Mouse (Mus musculus): ENCODE measurements around the gene Csrp1. TPM values are rescaled to one million over a fixed set of nuclear protein-coding genes. Genes with fewer than 3 reads are reported as not detected.

Csrp1 gene
- polyA plus RNA-seq, 1 experiment from 2014 or later: 207 TPM

DNA sequence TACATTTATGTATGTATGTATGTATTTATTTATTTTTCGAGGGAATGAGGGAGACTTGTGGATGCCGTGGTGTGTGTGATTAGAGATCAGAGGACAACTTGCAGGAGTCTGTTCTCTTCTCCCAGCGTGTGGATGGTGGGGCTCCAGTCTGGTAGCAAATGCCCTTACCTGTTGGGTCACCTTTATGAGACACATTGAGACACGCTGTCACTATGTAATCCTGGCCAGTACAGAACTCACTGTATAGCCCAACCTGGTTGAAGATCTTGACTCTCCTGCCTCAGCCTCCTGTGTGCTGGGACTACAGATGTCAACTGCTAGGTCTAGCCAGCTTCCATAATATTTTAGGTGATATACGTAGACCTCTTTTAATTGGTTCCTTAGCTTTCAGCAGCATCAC lies 41.9 kb downstream of the Csrp1 start:
- no peaks in the 10 kb centered on the region for H3K27me3 ChIP-seq (replicated peaks)
- 83% methylated on average over 5 of the region's 5 CpGs for WGBS
- H3K36me3 ChIP-seq: no peaks in the 10 kb centered on the region

DNA sequence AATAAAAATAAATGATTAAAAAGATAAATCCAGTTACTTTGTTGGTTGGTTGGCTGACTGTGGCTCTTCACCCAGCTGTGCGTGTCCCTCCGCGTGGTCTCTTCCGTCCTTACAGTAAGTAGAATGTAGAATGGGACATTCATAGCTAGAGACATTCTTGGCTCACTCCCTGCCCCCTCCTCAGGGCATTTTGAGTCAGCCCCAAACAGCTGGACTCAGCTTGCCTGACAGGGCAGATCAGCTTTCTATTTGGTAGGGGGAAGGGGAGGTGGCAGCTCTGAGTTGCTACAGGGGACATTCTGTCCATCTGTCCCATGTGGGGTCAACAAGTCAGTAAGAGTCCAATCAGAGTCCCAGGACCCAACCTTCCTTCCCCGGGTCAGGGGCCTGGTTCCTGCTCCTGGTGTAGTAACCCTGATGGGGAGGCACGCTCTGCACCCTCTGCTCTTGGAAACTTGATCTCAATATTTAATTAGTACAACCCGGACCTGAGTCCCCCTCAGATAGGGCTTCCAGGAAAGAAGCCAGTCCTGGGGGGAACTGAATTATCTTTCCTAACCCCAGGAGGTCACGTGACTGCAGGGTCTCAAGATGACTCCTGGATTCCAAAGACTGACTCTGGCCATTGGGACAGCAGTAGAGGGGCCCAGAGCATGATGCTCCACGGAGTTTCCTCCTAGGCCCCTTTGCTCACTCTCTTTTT lies 43.8 kb downstream of the Csrp1 start:
- ATAC-seq (ENCODE audit: extremely low read depth, insufficient number of reproducible peaks, low FRiP score, low TSS enrichment): no peak
- H3K4me1 ChIP-seq: peaks cover 42% of the 10 kb centered on the region
- no peak overlapping the region for H3K4me3 ChIP-seq
- H3K9me3 ChIP-seq: no peaks in the 10 kb centered on the region
- peaks cover 6% of the 10 kb centered on the region for H3K36me3 ChIP-seq
- H3K27me3 ChIP-seq (replicated peaks): no peaks in the 10 kb centered on the region
- WGBS: 70% methylated on average over 9 of the region's 9 CpGs
- H3K27ac ChIP-seq (replicated peaks): peak overlapping the region; percentile 61
- no peak overlapping the region for H3K9ac ChIP-seq
- H3K4me2 ChIP-seq: no peak overlapping the region

More for the DNA sequence above, 41.9 kb downstream of the Csrp1 start:
- no peak overlapping the region for H3K9ac ChIP-seq
- no peak for ATAC-seq (ENCODE audit: extremely low read depth, insufficient number of reproducible peaks, low FRiP score, low TSS enrichment)
- no peaks in the 10 kb centered on the region for H3K9me3 ChIP-seq
- peaks cover 34% of the 10 kb centered on the region for H3K4me1 ChIP-seq
- H3K27ac ChIP-seq (replicated peaks): no peak overlapping the region
- H3K4me2 ChIP-seq: no peak overlapping the region
- H3K4me3 ChIP-seq: no peak overlapping the region

DNA sequence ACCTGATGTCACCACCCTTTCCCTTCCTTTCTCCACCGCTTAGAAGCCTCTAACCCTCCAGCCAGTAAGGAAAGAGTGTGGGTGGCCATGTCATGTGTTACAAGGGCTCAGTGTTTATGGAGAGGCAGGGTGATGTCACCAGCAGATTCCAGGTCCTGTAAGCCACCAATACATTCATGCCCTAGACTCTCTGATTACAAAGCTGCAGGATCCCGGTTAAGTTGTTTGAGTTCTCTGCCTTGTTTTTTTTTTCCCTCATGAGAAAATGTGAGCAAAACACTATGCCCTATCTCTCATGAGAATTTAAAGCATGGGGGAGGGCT lies 44.3 kb downstream of the Csrp1 start:
- no peak overlapping the region for H3K4me2 ChIP-seq
- peak overlapping the region; percentile 61 for H3K27ac ChIP-seq (replicated peaks)
- H3K9ac ChIP-seq: no peak overlapping the region
- H3K4me3 ChIP-seq: no peak overlapping the region
- WGBS: 34% methylated on average over 2 of the region's 2 CpGs
- no peak for ATAC-seq (ENCODE audit: extremely low read depth, insufficient number of reproducible peaks, low FRiP score, low TSS enrichment)
- no peaks in the 10 kb centered on the region for H3K9me3 ChIP-seq
- peaks cover 11% of the 10 kb centered on the region for H3K36me3 ChIP-seq
- peaks cover 47% of the 10 kb centered on the region for H3K4me1 ChIP-seq
- H3K27me3 ChIP-seq (replicated peaks): no peaks in the 10 kb centered on the region

DNA sequence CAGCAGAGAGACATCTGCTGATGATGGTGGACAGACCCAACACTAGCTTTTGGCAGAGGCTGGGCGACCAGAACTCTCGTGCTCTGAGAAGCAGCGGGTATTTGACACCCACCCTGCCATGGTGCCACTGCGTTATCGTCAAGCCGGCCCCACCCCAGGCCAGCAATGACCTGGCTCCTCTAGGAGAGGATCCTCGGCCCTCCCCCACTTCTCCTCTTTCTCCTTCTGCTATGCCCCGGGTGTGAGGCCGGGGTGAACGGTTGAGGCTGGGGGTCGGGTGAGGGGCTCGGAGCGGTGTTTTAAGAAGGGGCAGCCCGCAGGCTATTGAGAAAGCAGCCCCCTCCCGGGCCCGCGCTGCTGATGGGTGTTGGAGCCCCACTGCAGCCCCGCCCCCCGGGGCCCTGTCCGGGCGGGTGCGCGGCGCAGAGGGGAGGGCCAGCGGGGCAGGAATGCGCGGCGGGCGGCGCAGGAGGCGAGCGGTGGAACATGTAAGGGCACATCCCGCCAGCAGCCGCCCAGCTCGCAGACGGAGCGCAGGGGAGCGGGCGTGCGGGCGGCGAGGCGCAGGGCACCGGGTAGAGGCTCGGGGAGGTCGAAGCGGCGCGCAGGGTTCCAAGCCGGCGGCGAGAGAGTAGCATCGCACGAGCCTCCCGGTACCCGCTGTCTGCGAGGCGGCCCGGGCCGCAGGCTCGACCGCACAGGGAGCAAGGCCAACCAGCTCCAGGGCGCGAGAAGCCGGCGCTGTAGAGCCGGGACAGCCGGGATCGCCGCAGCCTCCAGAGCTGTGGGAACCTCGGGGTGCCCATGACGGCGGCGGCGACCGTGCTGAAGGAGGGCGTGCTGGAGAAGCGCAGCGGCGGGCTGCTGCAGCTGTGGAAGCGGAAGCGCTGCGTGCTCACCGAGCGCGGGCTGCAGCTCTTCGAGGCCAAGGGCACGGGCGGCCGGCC lies 46.1 kb downstream of the Csrp1 start, which contains the start of gene Phlda3:
Gene Phlda3 (plus strand): TSS at position 475 of the 947 bp plus-strand sequence.
- Histone ChIP-seq H3K9ac (peak within 1 kb of the TSS; percentile 99), H3K36me3 (peaks cover 26% of the 10 kb centered on the region), H3K4me1 (peaks cover 64% of the 10 kb centered on the region), H3K9me3 (no peaks in the 10 kb centered on the region), H3K4me3 (peak within 1 kb of the TSS; percentile 93), H3K27me3 (replicated peaks) (no peaks in the 10 kb centered on the region), H3K27ac (replicated peaks) (peak within 1 kb of the TSS; percentile 98), H3K4me2 (peak within 1 kb of the TSS; percentile 88)
- WGBS: under 1% methylated on average over 90 of the region's 90 CpGs
- ATAC-seq (ENCODE audit: extremely low read depth, insufficient number of reproducible peaks, low FRiP score, low TSS enrichment): peak; percentile 68

DNA sequence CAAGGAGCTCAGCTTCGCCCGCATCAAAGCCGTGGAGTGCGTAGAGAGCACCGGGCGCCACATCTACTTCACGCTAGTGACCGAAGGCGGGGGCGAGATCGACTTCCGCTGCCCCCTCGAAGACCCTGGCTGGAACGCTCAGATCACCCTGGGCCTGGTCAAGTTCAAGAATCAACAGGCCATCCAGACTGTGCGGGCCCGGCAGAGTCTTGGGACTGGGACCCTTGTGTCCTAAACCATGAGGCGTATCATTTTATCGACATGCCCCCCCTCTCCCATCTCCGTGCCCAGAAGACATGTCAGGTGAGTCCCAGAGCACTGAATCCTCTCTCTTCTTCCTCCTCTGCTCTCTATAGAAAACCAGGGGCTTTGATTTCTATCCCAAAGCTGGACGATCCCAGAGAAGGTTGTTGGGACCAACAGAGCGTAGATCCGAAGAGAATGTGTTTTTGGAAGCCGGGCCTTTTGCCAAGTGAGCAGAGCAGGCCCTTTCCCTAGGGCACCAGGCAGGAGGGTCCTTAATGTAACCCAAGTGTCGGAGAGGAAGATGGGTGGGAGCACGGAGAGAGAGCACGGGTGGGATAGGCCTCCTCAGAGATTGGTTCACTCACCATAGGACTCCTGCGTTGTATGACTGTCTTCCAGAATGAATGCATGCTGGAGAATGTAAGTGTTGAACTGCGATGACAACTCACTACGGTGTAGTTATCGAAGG lies 46.9 kb downstream of the Csrp1 start:
- Histone ChIP-seq H3K9ac (peak overlapping the region; percentile 99), H3K4me3 (peak overlapping the region; percentile 93), H3K9me3 (no peaks in the 10 kb centered on the region), H3K4me1 (peaks cover 73% of the 10 kb centered on the region), H3K27ac (replicated peaks) (peak overlapping the region; percentile 98), H3K4me2 (peak overlapping the region; percentile 88), H3K36me3 (peaks cover 26% of the 10 kb centered on the region), H3K27me3 (replicated peaks) (no peaks in the 10 kb centered on the region)
- 9% methylated on average over 30 of the region's 30 CpGs for WGBS
- ATAC-seq (ENCODE audit: extremely low read depth, insufficient number of reproducible peaks, low FRiP score, low TSS enrichment): no peak

DNA sequence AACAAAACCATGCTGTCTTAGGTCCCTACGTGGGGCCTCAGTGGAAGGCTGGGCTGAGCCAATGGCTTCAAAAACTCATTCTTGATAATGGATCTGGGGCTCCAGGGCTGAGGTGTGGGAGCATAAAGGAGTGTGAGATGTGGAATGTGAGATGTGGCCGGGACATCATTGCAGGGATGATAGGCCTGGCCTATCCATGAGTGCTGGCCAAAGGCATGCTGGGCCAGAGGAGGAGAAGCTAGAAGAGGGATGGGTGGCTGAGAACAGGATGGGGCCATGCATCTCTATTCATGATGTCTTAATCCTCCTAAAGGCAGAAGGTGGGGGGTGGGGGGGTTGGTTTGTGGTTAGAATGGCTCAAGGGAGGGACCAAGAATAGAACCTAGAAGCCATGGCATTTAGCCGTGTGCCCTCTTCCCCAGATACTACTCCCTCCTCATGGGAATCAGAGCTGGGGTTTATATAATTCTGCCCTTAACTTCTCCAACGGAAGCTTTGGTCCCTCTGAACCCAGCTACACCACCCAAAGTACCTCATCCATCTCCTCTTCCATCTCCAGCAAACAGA lies 47.5 kb downstream of the Csrp1 start:
- H3K4me1 ChIP-seq: peaks cover 77% of the 10 kb centered on the region
- peak overlapping the region; percentile 93 for H3K4me3 ChIP-seq
- peaks cover 26% of the 10 kb centered on the region for H3K36me3 ChIP-seq
- H3K4me2 ChIP-seq: peak overlapping the region; percentile 88
- peak overlapping the region; percentile 99 for H3K9ac ChIP-seq
- peak overlapping the region; percentile 98 for H3K27ac ChIP-seq (replicated peaks)
- ATAC-seq (ENCODE audit: extremely low read depth, insufficient number of reproducible peaks, low FRiP score, low TSS enrichment): no peak
- H3K27me3 ChIP-seq (replicated peaks): no peaks in the 10 kb centered on the region
- no peaks in the 10 kb centered on the region for H3K9me3 ChIP-seq
- 34% methylated on average over 4 of the region's 4 CpGs for WGBS

DNA sequence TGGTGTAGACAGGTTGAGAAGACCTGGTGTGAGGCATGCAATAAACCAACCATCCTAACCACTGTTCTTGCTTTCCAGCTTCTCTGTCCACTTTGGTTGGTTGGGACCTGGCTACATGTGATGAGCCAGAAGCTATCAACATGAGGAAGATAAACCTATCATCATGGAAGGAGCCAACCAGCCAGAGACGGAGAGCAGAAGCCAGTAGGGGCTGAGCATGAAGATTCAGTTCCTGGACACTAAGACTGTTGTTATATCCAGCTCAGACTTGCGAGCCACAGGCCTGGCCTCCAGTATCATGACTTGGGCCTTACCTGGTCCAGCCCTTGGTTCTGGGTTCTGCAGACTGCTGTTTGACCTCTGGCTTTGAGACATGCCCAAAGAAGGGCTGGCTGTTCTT lies 48.5 kb downstream of the Csrp1 start:
- Histone ChIP-seq H3K4me1 (peaks cover 81% of the 10 kb centered on the region), H3K4me2 (peak overlapping the region; percentile 88), H3K27me3 (replicated peaks) (no peaks in the 10 kb centered on the region), H3K4me3 (peak overlapping the region; percentile 93), H3K9me3 (no peaks in the 10 kb centered on the region), H3K27ac (replicated peaks) (no peak overlapping the region), H3K9ac (peak overlapping the region; percentile 47; the same call in 1 of the 2 replicates), H3K36me3 (peaks cover 26% of the 10 kb centered on the region)
- no peak for ATAC-seq (ENCODE audit: extremely low read depth, insufficient number of reproducible peaks, low FRiP score, low TSS enrichment)
- 57% methylated on average over 2 of the region's 2 CpGs for WGBS

DNA sequence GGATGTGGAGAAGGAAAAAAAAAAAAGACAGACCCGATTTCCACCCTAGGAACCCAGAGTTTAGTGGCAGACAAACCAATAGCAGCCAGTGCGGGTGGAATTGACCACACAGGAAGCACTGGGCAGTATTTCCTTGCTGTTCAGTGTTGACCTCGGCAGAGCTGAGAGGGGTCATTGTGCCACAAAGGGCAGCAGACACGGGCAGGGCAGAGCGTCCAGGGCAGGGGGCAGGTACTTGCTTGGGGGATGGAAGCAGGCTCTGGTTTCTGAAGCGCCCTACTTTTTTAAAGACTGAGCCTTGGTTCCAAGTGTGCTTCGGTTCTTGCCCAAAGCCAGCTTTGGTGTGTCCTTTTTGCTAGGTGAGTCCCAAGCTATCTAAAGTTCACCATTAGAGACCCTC lies 50.4 kb downstream of the Csrp1 start:
- Histone ChIP-seq H3K36me3 (peaks cover 26% of the 10 kb centered on the region), H3K27ac (replicated peaks) (peak overlapping the region; percentile 77), H3K27me3 (replicated peaks) (no peaks in the 10 kb centered on the region), H3K4me3 (no peak overlapping the region), H3K9me3 (no peaks in the 10 kb centered on the region), H3K9ac (peak overlapping the region; percentile 66), H3K4me1 (peaks cover 63% of the 10 kb centered on the region), H3K4me2 (peak overlapping the region; percentile 34; the same call in 1 of the 2 replicates)
- ATAC-seq (ENCODE audit: extremely low read depth, insufficient number of reproducible peaks, low FRiP score, low TSS enrichment): no peak
- 72% methylated on average over 7 of the region's 7 CpGs for WGBS

DNA sequence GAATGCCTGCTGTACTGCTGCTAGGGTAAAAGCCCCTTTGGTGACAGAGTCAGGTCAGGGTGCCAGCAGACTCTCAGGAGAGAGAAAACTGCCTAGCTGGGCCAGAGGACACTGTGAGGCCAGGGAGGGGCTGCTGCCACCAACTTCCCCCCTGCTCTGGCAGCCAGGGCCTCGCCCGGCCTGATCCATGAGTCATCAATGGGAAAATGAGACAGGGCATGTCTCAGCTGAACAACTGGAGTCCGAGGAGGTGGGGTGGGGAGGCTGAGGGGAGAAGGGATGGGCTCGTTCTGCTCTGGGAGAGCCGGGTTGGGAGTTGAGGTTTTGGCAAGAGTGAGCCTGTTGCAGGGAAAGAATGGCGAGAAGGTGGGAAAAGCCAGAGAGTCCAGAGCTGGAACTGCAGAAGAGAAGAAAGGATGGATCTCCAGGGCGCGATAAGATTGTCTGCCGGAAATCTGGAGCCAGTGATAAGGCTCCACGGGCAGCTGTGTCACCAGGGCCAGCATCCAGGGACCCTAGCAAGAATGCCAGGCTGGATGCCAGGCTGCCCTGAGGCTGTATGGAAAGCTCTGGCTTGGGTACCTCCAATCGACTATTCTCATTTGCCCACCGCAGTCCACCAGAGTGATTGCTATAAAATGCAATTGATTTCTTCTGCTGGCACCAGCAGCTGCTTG lies 51.2 kb downstream of the Csrp1 start:
- no peak; the same call in 1 of the 2 replicates for ATAC-seq (ENCODE audit: extremely low read depth, insufficient number of reproducible peaks, low FRiP score, low TSS enrichment)
- Histone ChIP-seq H3K27ac (replicated peaks) (peak overlapping the region; percentile 77), H3K36me3 (peaks cover 26% of the 10 kb centered on the region), H3K9ac (peak overlapping the region; percentile 66), H3K9me3 (no peaks in the 10 kb centered on the region), H3K4me1 (peaks cover 60% of the 10 kb centered on the region), H3K4me2 (peak overlapping the region; percentile 34), H3K4me3 (no peak overlapping the region), H3K27me3 (replicated peaks) (no peaks in the 10 kb centered on the region)
- WGBS: 28% methylated on average over 12 of the region's 12 CpGs

DNA sequence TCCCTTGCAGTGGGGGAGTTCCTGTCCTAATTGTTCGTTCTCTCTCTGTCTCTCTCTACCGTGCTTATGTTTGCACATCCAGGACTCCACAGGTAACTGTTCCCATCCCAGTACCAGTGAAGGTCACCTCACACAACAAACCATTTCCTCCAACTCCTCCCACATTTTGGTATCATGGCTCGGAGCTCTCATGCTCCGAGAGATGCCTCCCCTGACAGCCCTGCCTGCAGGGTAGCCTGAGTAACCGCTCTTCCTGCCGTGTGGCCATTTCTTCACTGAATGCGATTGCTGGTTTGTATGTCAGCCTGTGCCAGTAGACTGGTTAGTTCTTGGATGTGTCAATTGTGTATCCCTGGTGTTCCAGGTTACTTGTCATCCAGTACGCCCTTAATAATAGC lies 51.7 kb downstream of the Csrp1 start:
- Histone ChIP-seq H3K4me2 (peak overlapping the region; percentile 34; the same call in 1 of the 2 replicates), H3K27me3 (replicated peaks) (no peaks in the 10 kb centered on the region), H3K36me3 (peaks cover 26% of the 10 kb centered on the region), H3K4me1 (peaks cover 66% of the 10 kb centered on the region), H3K4me3 (no peak overlapping the region), H3K9ac (0 out of 2 replicates have a peak overlapping the region, but pooled peaks have one; percentile 66), H3K27ac (replicated peaks) (peak overlapping the region; percentile 77), H3K9me3 (no peaks in the 10 kb centered on the region)
- WGBS: 60% methylated on average over 8 of the region's 8 CpGs
- no peak for ATAC-seq (ENCODE audit: extremely low read depth, insufficient number of reproducible peaks, low FRiP score, low TSS enrichment)
